Mouse (Mus musculus) T-helper 17 cell (primary cell): ENCODE data around the gene Zmynd11.

Source experiments
- in situ Hi-C, 2 experiments: fragments of 300-600 bp; cut with MboI, MseI; formaldehyde crosslinking; loops; 1 replicate in 1 of 2; 2 replicates in 1 of 2; pipeline ENCODE4 v1.15.1; 2025; ENCODE audit warnings: high pct_unique_total_duplicates in 2 of 2

The Zmynd11 gene

DNA sequence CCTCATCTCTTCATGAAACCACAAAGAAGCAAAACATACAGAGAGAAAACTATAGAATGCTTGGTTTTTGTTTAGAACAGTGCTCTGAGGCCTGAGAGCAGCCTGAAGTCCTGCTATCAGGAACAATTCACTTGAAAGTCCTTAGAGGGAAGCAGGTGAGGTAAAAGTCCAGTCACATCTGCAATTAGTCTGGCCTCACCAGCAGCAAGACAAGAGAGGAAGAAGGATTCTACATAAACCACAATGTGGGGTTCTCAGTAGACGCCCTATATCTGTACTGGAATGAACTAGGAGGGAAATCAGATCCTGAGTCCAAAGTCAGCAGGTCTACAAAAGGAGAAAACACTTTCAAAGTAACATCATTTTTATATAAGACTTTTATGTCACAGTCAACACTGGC lies 49.9 kb downstream of the Zmynd11 start:
- in situ Hi-C loops = no loop called here

DNA sequence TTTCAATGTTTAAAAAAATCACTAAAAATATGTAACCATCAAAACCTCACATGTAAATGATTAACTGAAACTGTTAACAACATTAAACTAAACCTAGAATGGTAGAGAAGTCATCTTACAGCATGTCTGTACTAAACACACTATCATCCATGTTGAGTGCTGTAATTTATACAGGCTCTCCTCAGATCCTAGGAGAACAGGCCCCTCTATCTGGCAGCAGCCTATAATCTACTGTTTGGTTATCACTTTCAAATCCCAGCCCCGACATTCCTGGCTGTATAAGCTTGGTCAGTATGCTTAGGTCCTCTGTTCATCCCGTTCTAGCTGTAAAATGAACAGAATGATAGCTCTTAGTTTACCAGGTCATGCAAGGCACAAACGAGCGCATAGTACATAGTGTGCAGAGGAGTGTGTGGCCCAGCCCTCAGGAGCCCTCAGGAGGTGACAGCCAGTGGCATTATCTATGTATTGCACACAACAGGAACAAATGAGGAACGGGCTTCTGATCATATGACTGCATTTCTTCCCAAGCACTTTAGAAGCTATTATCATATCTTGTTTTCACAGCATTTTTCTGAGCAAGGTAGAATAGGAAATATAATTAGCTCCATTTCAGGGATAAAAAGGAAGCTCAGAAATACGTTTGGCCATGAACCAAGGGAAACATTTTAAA lies 51.5 kb downstream of the Zmynd11 start:
- in situ Hi-C loops = no loop called here

DNA sequence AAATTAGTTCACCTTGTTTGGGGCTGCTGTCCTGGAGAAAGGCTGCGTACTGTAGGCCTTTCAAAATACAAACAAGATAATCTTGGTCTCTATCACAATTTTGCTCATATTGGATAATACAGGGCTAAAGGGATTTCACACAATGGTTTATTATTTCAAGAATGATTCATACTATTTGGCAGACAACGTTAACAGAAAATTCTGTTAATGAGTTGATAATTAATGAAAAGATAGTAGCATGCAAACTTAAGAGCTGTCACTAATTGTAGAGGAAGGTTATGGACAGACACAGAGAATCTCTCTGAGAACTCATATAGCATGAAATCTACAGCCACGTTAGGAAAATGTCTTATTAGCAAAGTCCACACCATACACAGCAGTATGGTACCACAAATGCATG lies 52.2 kb downstream of the Zmynd11 start:
- in situ Hi-C loops = no loop called here

DNA sequence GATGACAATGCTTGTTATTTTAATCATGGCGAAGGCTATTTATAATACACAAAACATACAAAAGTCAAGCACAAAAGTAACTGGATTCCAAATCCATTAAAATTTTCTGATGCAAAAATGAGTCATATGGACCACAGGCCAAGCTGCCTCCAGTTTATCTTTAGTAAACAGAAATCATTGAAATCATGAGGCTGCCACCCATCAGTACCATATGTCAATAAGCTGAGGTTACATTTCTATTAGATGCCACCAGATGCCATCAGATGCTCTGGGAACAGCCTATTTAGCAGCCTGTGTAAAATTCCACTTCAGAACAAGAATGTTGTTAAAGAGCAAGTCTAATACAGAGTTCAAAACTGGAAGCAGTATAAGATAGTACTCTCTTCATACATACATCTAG lies 52.7 kb downstream of the Zmynd11 start:
- in situ Hi-C loops = no loop called here

DNA sequence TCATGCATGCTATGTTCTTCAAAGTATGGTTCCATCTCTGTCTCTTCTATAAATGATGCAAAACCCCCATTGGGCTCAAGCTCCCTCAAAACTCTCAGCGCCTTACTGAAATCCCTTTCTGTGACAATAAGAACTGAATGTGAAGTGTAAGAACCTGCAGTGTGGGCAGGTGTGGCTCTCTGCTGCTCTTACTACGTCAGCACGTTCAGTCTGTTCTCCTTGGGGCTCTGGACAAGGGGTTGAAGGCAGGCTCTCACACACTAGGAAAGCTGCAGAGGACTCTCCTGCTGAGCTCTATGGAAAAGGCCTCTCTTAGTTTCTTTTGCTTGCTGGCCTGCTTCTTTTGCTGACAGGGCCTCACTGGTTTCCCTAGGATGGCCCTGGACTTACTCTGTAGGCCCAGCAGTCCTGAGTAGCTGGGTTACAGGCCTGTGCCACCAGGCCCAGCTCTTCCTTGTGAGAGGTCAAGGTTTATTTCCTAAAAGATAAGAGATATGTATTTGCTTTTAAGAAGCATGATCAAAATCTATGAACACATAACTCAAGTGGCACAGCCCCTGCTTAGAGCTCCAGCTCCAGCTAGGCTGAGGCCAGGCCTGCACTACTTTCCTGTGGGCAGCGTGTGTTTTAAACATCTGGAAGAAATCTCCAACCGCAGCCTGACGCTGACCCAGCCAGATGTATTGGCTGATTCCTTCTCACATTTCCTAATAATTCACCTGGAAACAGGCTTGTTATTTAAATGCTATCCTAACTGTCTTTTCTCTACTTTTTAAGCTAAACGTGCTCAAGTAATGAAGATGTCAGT lies 56.5 kb downstream of the Zmynd11 start:
- in situ Hi-C loops = no loop called here

DNA sequence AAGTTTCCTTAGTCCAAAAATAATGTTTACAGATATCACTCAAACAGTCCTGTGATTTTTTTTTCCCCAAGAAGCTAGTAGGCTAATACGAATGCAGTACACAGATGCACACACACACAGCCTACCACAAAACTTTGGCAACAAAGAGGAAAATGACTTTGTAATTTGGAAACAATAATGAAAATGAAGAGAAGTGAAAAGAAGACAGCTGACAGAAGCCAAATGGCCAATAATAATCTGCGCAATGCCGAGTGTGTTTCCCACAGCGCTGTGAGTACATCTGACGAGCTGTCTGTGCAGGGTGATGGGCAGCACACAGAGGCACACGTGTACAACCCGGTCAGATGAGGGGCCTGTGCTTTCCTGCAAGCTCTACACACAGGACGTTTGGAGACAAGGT lies 58.4 kb downstream of the Zmynd11 start:
- in situ Hi-C loops = no loop called here

DNA sequence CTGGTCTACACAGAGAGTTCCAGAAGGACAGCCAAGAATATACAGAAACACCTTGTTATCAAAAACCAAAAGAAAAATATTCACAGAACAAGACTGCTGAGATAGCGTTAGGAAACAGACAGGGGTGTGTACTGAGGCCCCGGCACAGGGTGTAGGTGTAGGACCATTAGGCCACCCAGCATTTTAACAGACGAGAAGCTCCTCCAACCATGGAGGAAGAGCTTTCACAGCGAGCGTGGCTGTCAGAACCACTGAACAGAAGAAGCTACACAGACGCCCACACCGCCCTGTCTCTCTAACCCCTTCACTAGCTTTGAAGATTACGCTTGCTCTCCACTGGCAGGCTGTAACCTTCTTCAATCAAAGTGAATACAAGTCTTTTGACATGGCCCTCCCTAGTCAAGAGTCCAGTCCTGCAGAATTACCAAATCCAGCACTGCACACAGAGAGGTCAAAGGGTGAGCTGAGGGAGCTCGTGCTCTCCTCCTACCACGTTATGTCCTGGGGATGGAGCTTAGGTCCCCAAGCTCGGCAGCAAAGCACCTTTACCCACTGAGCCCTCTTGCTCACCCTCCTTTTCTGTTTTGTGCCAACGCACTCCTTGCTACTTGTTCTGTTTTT lies 62.4 kb downstream of the Zmynd11 start:
- in situ Hi-C loops = no loop called here

DNA sequence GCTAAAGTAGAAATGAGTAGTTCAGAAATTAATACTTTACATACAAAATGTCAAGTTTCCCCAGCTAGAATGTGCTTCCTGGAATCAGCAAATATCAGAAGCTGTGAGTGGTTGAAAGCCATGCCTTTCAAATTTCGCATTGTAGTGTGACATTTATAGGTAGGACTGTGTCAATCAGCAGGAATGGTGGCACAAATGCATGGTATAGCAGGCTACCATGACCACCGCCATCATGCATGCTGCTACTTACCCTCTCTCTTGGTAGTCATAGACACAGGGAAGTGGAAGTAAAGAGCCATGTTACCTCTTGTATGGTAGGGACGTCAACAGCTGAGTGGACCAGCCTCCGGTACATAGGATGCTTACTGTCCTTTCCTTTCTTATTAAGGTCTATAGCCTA lies 67.8 kb downstream of the Zmynd11 start:
- in situ Hi-C loops = no loop called here

DNA sequence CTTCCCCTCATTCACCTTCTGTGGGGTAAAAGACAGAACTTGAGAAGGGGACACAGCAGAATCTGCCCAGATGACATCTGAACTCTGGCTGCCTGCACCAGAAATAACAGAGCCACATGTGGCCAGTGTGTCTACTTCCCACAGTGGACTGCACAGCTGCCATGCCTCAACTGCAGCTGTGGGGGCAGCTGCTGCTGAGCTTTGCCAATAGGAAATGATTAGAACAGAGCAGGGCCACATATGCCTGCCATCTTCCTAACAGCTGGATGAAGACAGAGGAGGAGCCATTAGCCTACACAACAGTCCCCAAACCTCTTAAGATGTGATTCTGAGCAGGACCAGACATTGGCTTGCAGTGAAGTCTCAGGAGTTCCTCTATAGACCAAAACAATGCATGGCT lies 69.3 kb downstream of the Zmynd11 start:
- in situ Hi-C loops = no loop called here

DNA sequence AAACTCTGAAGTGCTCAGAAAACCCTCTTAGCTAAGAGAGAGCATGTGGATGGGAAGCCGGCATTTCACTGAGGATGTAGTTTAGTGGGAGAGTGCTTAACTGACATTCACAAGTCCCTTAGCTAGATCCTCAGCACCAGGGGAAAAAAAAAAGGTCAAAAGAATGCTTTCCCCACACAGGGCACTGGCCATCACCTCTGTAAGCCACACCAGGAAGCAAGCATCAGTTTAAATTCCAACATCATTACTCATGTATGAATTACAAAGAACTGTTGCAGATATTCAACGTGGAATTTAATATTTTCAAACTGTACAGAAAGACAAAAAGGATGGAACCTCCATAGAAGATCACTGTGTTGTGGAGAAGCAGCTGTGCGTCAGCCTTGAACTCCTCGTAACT lies 69.7 kb downstream of the Zmynd11 start:
- in situ Hi-C loops = no loop called here

DNA sequence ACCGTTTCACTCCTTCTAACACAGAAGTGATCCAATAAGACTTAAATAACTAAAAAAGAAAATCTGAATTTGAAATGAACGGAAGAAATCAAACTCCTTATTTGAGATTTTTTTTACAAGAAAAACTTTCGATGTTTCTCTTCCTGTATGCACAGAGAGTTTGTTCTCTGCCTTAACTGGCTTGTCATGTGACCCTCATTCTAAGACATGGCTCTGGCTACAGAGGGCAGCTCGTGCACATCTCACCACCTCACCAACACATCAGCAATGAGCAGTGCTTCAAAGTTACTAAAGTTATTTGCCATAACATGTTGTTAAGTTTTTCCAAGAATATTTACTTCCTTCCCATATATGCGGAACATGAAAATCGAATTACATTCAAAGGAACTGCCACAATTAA lies 70.5 kb downstream of the Zmynd11 start:
- in situ Hi-C loops = no loop called here

DNA sequence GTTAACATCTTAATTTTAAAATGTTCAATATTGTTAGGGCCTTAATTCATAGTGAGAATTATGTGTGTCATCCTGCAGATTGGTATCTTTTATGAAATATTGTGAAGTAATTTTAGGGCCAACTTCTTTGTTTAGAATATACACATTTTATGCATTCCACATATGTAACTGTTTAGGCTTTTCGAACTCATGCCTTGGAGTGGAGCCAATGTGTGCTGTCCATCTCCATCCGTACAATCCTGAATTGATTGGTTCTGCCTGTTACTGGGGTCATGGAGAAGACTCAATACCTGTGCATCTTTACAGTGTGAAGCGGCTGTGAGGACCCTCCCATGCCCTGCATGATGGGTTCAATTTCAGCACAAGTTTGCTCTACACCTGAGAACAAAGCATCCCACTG lies 72.3 kb downstream of the Zmynd11 start:
- in situ Hi-C loops = no loop called here

DNA sequence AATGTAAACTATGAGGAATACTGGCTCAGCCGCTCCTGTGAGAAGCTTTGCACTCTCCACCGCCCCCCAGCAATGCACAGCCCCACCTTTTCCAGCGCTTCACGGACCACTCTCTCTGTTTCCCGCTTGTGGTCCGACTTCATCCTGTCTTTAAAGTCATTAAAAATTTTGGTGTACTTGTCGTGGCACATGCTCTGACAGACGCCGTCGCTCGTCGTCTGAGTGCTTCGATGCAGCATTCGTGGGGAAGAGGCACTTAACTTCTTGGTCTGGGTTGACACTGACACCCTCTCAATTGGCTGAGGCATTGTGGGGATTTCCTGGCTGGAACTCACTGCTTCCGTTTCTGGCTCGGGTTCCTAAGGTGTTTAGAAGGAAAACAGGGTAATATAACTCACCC lies 75.8 kb downstream of the Zmynd11 start:
- in situ Hi-C loops = no loop called here

DNA sequence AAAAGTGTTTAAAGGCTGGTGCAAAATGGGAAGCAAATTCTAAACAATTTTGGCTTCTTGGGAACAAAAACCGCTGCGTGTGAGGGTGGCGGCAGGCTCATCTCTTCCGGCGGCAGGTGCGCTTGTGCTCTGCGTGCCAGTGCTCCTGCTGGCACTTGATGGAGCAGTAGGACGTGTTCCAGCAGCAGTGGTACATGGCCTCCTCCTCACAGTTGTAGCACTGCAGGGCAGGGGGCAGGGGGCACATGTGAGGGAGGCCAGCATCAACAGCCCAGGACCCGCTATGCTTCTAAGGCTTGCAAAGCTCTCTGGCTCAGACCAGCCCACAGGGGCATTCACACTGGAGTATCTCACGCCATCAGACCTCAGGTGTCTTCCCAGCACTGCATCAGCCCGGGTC lies 78.4 kb downstream of the Zmynd11 start:
- in situ Hi-C loops = no loop called here

DNA sequence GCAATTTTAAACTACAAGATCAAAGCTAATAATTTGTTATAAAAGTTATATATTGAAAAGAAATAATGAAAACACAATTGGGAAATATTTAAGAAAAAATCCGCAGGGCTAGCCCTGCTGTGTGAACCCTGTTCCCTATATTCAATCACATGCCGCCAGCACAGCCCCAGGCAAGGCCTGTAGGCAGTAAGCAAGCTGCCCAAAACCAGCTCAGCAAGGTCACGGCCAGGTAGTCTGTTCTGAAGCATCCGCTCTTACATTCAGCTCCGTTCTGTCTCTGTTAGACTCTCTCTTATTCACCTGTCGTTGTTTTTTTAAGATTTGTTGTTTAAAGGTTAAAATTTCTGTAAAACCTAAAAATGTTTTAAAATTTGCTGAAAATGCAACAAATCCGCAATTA lies 78.9 kb downstream of the Zmynd11 start:
- in situ Hi-C loops = no loop called here

DNA sequence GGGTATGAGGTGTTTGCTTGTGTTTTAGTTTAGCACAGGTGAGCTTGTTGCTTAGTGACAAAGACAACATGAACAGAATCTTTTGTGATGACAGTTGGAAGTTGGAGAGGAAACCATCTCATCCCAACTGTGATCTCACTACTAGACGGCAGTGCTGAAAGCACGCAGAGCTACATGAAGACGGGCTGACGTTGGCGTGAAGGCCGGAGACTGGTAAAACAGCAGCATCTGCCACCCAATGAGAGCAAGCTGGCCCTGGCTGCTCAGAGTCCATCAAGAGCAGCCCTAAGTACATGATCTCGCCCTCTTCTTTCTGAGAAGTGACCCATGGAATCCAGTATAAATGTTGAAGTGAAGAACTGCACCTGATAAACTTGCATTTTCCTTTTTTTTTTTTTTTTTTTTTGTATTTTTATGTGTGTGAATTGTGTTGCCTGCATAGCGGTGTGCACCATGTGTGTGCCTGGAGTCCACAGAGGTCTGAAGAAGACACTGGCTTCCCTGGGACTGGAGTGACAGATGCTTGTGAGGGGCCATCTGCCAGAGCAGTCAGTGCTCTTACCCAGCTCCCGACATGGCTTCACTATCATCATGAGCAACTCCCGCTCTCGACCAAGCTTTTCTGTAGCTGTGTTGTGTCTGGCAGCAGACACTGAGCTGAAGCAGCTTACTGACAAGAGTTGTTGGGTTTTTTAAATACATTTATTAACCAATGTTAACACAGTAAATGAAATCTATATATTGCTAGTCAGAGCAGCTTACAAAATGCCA lies 80.8 kb downstream of the Zmynd11 start:
- in situ Hi-C loops = no loop called here

DNA sequence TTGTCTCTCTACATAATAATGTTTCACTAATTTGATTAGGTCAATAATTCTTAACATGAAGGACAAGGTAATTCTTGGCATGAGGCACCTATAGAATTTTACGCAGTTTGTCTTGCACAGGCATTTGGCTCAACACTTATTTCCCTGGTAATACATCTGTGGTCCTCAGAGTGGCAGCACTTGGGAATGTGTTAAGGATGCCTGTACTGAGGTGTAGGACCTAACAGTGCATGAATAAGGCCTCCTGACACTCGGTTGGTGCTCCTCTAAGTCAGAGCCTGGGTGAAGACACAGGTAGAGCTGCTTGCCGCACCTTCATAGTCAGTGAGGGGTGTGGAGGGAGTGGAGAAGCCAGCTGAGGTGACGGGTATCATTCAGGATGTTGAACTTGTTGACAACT lies 81.8 kb downstream of the Zmynd11 start:
- in situ Hi-C loops = no loop called here

DNA sequence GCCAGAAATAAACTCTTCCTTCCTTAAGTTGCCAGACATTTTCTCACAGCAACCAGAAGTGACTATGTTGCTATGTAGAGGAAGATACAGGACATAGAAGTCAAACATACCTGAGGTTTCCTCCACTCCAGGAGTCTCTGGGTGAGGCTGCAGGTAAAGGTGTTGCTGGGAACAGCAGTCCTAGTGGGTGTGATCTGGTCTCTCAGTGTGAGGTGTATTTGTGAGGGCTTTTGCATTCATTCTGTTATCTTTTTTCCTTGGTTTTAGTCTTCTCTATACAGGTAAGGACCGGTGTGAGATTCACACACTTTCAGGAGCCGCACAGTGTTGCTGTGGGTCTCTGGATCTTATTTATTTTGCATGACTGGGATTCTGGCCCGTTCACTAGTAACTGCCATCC lies 83.6 kb downstream of the Zmynd11 start:
- in situ Hi-C loops = no loop called here

DNA sequence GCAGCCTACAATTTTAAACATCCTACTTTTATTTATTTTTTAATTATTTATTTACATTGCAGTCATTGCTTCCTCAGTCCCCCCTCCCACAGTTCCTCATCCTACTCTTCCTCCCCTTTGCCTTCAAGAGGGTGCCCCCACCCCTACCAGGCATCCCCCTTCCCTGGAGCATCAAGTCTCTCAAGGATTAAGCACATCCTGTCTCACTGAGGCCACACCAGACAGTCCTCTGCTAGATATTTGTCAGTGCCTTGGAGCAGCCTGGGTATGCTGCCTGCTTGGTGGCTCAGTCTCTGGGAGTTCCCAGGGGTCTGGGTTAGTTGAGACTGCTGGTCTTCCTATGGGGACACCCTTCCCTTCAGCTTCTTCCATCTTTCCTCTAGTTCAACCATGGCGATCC lies 91.0 kb downstream of the Zmynd11 start:
- in situ Hi-C loops = no loop called here

DNA sequence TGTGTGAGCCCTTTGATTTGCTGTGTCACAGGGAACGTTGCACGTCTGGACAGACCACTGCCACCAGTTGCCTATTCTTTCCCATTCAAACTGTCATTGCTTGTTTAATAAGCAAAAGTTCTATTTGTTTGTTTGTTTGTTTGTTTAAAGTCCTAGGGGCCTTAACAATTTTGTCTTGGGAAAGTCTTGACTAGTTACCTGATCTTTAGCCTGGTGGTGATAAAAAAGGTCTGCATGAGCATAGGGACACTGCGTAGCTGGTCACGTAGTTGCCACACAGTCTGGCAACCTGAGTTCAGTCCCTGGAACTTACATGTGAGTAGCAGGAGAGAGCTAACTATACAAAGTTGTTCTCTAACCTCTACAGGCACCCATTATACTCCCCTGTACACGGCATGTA lies 95.9 kb downstream of the Zmynd11 start:
- in situ Hi-C loops = loop anchor here in 1 of 2 experiments (10.0 kb wide), 1 partner anchor 1234 kb away; no protein-coding TSS in a partner anchor

DNA sequence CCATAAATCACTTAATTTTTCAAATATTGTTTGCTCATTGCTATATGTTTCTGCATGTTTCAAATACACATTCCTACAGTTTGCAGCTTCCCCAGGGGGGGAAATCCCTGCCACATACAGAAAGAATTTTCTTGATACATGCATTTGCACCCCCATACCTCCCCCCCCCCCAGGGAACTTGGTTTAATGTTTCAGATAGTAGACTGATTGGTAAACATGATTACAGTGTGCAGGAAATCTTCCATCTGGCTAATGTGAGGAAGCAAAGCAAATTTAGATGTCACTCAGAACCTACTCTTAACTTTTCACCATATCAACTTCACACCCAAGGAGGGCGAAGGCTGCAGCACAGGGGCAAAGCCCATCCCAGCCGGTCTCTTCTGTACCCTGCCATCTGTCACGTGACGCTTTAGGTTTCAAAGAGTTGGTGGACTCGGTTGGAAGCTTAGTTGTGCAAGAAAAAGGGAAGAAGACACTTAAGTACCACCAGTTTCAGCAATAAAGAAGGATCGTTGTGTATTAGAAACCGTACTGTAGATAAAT lies 97.1 kb downstream of the Zmynd11 start:
- in situ Hi-C loops = loop anchor here in 1 of 2 experiments (10.0 kb wide), 1 partner anchor 1233 kb away; no protein-coding TSS in a partner anchor

DNA sequence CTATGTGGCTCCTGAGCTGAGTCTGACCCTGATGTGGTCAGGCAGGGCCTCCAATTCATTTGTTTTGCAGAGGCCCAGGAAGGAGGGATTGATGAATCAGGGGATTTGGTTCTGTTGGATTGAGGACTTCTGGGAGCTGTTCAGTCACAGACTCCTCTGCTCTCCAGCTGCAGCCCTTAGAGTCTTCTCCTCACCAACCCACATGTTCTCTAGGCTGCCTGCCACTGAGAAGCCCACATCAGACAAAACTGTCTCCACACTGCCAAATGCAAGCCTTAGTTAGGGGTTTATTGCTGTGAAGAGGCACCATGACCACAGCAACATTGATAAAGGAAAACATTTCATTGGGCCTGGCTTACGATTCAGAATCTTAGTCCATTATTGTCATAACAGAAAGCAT lies 101.5 kb downstream of the Zmynd11 start:
- in situ Hi-C loops = loop anchor here in 1 of 2 experiments (10.0 kb wide), 1 partner anchor 1229 kb away; no protein-coding TSS in a partner anchor
